Mouse (Mus musculus): ENCODE results near the gene Adat1. TPM values are rescaled to one million over a fixed set of nuclear protein-coding genes. Genes with fewer than 3 reads are reported as not detected.
"Not testable (repeated sequence)": the region's sequence is repeated elsewhere in the genome, so short reads cannot be mapped to it uniquely, and the experiment has no call there.

Adat1 gene
- total RNA-seq, 2 experiments from 2014 or later: 5.7 to 6.1 TPM

GRCm38 (mm10) chr8:111940171-111941100, 51.7 kb downstream of the Adat1 start, which contains the start of gene Gabarapl2:
Gabarapl2 (plus strand) TSS chr8:111940703.
- intact Hi-C loops (cut with DNase I): no loop called here
- peak; percentile 97 for DNase-seq

GRCm38 (mm10) chr8:111939516-111940142, 52.5 kb downstream of the Adat1 start:
- intact Hi-C loops (cut with DNase I): no loop called here
- peak; percentile 9 for DNase-seq

GRCm38 (mm10) chr8:111938076-111938985, 53.8 kb downstream of the Adat1 start:
- DNase-seq; intact Hi-C loops (cut with DNase I): not testable (repeated sequence)

GRCm38 (mm10) chr8:111937184-111937583, 54.9 kb downstream of the Adat1 start:
- intact Hi-C loops (cut with DNase I): no loop called here
- no peak for DNase-seq

GRCm38 (mm10) chr8:111934201-111934600, 57.9 kb downstream of the Adat1 start:
- DNase-seq: no peak
- intact Hi-C loops (cut with DNase I): no loop called here

GRCm38 (mm10) chr8:111933348-111934076, 58.6 kb downstream of the Adat1 start, which contains the start of gene Tmem231:
Tmem231 (minus strand) TSS chr8:111933881.
- DNase-seq: peak; percentile 94
- intact Hi-C loops (cut with DNase I): no loop called here

GRCm38 (mm10) chr8:111932580-111933336, 59.3 kb downstream of the Adat1 start:
- intact Hi-C loops (cut with DNase I): no loop called here
- peak; percentile 65 for DNase-seq

GRCm38 (mm10) chr8:111931721-111932120, 60.4 kb downstream of the Adat1 start:
- intact Hi-C loops (cut with DNase I): no loop called here
- DNase-seq: no peak

- DNase-seq: no peak
- intact Hi-C loops (cut with DNase I): no loop called here
Measured at GRCm38 (mm10) chr8:111929648-111930344, 62.3 kb downstream of the Adat1 start.

- no peak for DNase-seq
- intact Hi-C loops (cut with DNase I): no loop called here
Measured at GRCm38 (mm10) chr8:111924976-111925375, 67.1 kb downstream of the Adat1 start.

- peak; percentile 57 for DNase-seq
- intact Hi-C loops (cut with DNase I): no loop called here
Measured at GRCm38 (mm10) chr8:111923383-111923804, 68.7 kb downstream of the Adat1 start.

GRCm38 (mm10) chr8:111920971-111921370, 71.1 kb downstream of the Adat1 start:
- intact Hi-C loops (cut with DNase I): no loop called here

GRCm38 (mm10) chr8:111919663-111920062, 72.4 kb downstream of the Adat1 start:
- intact Hi-C loops (cut with DNase I): no loop called here

More at GRCm38 (mm10) chr8:111920971-111921370, 71.1 kb downstream of the Adat1 start:
- no peak for DNase-seq

More at GRCm38 (mm10) chr8:111919663-111920062, 72.4 kb downstream of the Adat1 start:
- no peak for DNase-seq

Other genes starting within 250 kb of the Adat1 start
- gene Bcar1, start 248.5 kb downstream of the Adat1 start, total RNA-seq (2021): 10 to 100 TPM; 58.2 to 59.7 TPM
- gene Cfdp1, start 138.0 kb downstream of the Adat1 start, total RNA-seq (2021): 100 to 1,000 TPM; 110 to 114 TPM
- gene Tmem170, start 115.6 kb downstream of the Adat1 start, total RNA-seq (2021): 1 to 10 TPM; 2.6 to 2.9 TPM
- gene Chst5, start 81.9 kb downstream of the Adat1 start, total RNA-seq (2021): 1 to 10 TPM in 1 of 2 experiments, under 1 TPM in 1; 0.89 to 1.0 TPM
- gene Tmem231, start 58.4 kb downstream of the Adat1 start, total RNA-seq (2021): 10 to 100 TPM; 11.6 to 11.9 TPM
- 100 to 1,000 TPM; 192 to 198 TPM for gene Gabarapl2, start 51.6 kb downstream of the Adat1 start, total RNA-seq (2021)
- gene Kars, start 19.0 kb upstream of the Adat1 start, total RNA-seq (2021): 100 to 1,000 TPM; 112 to 115 TPM
- gene Terf2ip, start 19.1 kb upstream of the Adat1 start, total RNA-seq (2021): 10 to 100 TPM; 40.2 to 41.6 TPM
- under 1 TPM in 1 of 2 experiments, not detected in 1; 0.22 TPM for gene Gm6793, start 22.7 kb upstream of the Adat1 start, total RNA-seq (2021)